Mouse (Mus musculus) cerebellum, adult 9-11 months (tissue): ENCODE measurements around the gene Neurl1a.

Source experiments
- DNase-seq: peaks from one replicate; pipeline ENCODE4 v3.0.0; 2022

Gene Neurl1a

DNA sequence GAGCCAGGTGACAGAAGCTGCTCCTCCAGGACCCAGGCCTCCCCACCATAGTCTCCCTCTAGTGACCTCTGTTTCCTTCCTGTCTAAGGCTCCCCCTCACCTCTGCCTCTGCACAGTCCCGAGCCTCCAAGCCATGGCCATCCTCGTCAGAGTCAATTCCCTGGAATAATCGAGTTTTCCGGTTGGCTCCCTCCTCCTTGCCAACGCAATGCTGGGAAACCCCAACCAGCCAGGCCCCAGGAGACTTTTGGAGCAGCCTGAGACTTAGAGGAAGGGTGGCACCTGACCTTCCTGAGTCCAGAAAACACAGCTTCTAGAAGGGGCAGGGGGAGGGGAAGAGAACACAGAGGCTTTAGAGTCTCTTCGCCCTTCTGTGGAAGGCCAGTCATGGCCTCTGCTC, 72.3 kb downstream of the Neurl1a start:
- no peak for DNase-seq

DNA sequence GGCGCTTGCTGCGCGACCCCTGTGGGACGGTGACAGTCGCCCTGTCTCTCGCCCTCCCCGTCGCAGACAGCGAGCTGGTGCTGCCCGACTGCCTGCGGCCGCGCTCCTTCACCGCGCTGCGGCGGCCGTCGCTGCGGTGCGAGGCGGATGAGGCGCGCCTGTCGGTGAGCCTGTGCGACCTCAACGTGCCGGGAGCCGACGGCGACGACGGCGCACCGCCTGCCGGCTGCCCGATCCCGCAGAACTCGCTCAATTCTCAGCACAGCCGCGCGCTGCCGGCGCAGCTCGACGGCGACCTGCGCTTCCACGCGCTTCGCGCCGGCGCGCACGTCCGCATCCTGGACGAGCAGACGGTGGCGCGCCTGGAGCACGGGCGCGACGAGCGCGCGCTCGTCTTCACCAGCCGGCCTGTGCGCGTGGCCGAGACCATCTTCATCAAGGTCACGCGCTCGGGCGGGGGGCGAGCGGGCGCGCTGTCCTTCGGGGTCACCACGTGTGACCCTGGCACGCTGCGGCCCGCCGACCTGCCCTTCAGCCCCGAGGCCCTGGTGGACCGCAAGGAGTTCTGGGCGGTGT, 74.5 kb downstream of the Neurl1a start:
- no peak for DNase-seq

GRCm38 (mm10) chr19:47255036-47255435, 76.4 kb downstream of the Neurl1a start:
- no peak for DNase-seq

DNA sequence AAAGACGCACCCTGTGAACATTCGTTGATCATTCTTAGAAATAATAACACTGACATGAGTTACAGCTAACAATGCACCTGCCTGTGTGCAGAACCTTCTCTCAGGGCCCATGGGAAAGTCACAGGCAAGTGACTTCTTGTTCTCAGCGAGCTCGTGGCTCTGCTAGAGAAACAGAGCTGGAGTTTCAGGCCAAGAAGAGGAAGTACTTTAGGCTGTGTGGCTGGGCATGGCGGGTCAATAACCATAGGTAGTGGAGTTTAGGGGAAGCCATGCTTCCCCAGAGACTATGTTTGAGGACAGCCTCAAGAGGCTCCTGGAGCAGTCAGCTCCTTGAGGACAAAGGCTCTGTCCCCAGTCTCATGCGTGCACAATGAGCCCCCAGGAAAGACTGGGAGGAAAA, 77.3 kb downstream of the Neurl1a start:
- DNase-seq = no peak

DNA sequence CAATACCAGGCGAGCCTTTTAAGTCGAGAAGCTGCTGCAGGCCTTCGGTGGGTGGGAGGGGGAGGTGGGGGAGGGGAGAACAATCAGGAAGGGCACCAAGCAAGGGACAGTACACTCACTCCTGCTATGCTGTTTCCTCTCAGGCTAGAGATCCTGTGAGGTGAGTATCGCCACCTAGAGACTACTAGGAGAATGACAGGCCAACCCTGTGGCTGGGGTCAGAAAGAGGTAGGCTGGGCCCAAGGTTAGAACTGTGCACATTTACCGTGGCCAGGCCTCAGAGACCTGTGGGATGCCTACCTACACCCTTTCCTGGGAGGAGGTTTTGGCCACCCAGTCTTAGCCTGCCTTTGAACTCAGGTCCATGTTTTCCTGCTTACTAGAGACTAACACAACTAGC, 81.0 kb downstream of the Neurl1a start:
- no peak for DNase-seq

DNA sequence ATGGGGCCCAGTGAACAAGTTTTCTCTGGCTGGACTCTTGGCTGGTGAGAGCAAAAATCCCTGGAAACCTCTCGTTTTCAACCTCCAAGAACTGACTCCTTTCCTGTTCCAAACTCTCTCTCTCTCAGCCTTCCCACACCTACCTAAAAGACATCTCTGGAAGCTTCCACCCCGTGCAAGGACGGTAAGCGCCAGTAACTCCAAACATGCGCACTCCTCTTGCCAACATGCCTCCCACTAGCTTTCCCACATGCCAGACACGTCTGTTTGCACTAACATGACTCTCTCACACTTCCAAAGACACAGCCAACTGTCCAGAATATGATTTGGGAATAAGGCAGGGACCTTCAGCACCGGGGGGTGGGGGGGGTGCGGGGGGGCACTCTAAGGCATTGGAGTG, 82.6 kb downstream of the Neurl1a start:
- DNase-seq = no peak

DNA sequence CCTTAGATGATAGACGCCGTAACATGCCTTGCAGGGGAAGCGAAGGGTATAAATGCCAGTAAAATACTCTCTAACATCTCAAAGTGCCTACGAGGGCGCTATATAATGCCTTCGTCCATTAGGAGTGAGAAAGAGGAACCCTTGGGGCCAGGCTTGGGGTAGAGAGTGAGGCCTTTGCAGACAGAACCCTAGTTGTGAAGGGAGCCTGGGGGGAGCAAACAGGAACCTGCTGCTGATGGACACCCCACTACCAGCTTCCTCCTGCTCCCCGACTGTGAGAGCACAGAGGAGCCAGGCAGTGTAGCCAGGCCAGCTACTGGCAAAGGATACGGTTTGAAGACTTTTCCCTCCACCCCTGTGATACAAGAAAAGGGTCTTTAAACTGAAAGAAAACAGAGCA, 85.0 kb downstream of the Neurl1a start:
- DNase-seq = no peak

DNA sequence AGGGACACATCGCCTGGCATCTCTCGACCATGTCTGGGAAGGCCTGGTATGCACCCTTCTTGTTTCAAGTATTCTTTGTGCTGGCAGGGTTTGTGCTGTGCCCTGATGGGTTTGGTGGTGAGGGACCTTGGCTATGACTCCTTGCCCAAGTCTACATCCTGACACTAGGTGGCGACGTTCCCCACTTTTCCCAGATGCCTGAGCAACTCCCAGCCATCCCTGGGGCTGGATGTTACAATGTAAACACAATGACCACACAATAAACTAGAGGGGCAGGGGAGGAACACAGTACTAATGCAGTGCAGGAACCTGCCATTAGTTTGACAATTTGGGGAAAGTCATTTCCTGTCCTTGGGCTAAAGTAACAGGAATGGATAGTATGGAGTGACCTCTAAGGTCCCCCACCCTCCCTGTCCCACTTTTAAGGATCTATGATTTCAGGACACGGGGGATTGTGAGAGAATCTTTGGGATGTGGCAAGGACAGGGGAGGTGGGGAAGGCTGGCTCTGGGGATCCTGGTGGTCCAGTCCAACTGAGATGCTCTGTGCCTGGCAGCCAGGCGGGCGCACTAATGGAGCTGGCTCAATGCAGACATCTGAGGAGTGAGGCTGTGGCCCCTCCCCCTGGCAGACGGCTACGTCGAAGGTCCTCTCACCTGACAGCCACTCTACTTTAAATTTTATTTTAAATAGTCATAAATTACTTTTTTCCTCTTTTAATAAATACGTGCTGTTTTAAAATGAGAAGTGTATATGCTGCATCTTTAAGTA, 85.9 kb downstream of the Neurl1a start:
- peak; percentile 82 for DNase-seq

GRCm38 (mm10) chr19:47266070-47266801, 87.6 kb downstream of the Neurl1a start:
- no peak for DNase-seq

- DNase-seq = no peak
These were observed 88.4 kb downstream of the Neurl1a start for GRCm38 (mm10) chr19:47267066-47267465.

DNA sequence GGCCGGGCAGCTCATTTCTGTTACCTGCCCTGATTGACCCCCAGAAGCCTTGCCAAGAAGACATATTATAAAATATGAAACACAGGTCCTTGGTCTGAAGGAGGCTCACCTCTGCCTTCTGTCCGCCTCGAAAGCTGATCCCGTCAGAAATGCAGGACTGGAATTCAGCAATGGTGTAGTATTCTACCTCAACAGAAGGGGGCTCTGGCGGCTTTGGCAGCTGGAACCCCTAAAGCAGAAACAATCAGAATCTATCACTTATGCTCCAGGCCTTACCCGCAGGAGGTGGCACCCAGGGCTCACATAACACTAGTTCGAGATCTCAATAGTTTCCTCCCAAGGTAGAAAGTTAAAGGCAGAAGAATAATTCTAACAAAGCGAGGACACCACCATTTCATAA, 91.1 kb downstream of the Neurl1a start:
- DNase-seq = no peak

GRCm38 (mm10) chr19:47270520-47270919, 91.9 kb downstream of the Neurl1a start:
- DNase-seq = no peak

DNA sequence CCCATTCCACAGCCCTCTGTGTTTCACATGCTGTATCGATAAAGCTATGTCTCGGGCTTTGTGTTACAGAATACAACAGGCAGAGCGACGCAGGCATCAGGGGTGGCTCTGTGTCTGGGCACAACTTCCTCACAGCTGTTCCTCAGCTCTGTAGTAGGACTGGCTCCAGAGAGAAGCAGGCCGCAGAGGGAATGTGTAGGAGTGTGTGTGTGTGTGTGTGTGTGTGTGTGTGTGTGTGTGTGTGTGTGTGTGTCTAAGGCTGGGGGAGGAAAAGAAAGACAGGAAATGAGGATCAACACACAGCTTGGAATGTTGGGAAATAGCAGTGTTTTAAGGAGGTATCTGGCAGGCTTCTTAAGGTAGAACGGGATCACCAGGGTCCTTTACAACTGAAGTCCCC, 98.1 kb downstream of the Neurl1a start:
- no peak for DNase-seq

- no peak for DNase-seq
These were observed 100.8 kb downstream of the Neurl1a start for GRCm38 (mm10) chr19:47279372-47279771.

DNA sequence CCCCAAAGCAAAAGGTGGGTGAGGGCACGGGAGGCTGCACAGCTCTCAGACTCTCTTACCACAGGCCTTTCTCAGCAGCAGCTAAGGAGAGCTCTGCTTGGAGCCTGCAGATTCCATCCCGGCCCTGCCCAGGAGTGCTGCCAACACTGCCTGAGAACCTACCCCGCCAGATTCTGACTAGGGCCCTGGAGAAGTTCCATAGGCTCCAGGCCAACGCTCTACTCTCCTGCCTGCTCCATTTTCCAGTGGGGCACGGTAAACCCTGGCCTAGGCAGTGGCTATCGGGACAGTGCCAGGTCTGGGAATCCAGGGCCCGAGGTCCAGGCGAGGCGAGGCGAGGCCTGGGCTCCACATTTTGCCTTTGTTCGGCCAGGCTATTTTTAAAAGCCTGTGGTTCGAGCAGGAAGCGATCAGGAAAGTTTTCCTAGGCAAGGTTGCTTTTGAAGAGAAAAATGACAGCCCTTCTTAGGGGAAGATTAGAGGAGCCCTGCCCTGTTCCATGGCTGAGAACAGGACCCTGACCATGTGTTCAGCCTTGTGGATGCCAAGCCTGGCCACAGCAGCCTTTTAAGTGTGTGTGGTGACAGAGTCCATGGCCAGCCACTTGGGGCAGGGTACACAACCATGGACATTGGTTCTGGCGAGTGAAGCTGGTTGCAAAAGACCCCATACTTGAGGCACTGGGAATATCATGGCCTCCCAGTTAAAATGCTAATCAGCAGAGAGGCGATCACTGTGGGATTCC, 101.3 kb downstream of the Neurl1a start:
- peak; percentile 96 for DNase-seq

- no peak for DNase-seq
These were observed 102.3 kb downstream of the Neurl1a start for GRCm38 (mm10) chr19:47280894-47281293.

DNA sequence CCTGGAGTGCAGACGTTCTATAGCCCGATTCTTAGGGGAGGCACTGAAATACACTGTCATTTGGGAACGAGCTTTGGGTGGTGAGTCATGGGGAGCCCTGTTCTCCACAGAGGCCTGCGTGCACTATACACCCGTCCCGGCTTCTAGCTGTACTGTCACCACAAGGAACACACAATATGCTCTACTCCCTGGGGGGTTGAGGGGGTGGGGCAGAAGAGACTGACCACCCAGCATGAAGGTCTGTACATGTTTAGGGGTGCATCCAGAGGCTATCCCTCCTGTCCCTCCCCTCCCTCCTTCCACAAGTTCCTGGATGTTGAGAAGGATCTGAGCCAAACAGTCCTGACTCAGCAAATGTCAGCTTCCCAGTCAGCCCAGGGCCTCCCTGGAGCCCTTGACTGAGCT, 103.4 kb downstream of the Neurl1a start:
- DNase-seq = no peak

GRCm38 (mm10) chr19:47282688-47283215, 104.1 kb downstream of the Neurl1a start:
- no peak for DNase-seq

DNA sequence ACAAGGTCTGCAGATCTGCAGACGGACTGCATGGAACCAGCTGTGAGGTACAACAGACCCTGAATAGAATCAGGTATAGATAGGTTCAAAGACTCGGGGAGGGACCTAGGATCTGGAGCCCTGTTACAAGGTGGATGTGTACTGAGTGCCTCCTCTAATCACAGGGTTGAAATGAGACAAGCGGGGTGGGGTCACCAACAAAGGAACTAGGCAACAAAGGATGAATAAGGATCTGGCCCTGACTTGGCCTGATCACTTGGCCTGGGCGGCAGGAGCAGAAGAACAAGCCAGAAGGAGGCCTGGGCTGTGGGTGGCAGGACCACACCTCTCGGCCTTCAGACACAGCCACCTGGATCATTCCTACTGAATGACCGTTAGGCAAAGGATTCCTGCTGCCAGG, 107.0 kb downstream of the Neurl1a start:
- no peak for DNase-seq

DNA sequence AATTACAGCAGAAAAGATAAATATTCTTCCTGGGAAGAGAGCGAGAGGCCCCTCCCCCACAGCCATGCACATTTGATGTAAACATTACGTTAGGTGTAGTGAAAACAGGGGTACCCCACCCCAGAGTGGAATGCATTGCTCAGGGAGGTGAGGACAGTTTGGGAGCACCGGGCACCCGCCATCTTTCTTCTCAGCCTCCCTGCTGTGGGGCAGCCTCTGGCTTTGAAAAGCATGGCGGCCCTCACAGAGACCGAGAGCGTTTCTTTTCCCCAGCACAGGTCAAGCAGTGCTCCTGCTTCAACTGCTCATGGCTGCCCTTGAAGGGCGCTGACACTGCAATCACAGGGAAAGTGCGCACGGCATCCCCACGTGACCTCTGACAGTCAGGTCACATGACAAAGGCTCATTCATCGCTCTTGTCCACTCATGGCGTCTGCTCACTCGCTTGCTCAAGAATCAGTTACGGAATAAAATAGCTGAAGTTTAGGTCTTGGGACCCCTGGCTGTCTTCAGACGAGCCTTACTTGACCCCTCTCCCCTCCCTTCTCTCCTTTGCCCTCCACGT, 108.3 kb downstream of the Neurl1a start:
- DNase-seq = no peak

GRCm38 (mm10) chr19:47291307-47292080, 112.9 kb downstream of the Neurl1a start:
- DNase-seq = no peak

GRCm38 (mm10) chr19:47292451-47292951, 113.9 kb downstream of the Neurl1a start:
- DNase-seq = peak; percentile 90
